Comparison of ENCODE assay signal across 9 mouse cellular contexts in genomic region chr1:97976873-97977473, GRCm38 (mm10).
DNase-seq lines count a peak whose midpoint lies in the region; ATAC-seq and TF ChIP-seq lines count a peak whose summit lies in the region.
"Had no signal": no experiment of that assay in that cellular context is flagged by ENCODE, and none has a peak within 500 bp of the region (broad histone marks: within the 10 kb centered on the region; RNA-seq: fewer than 3 reads in every experiment).

No protein-coding gene starts in this region.

- H3K27me3 ChIP-seq in spleen, adult 2 months (ENCODE audit: control insufficient read depth, insufficient read depth, low read length), result no peaks in the 10 kb centered on the region
- H3K27me3 ChIP-seq in intestine, postnatal 0 days (replicated peaks; ENCODE audit: control insufficient read depth, insufficient read depth, low read length), result no peaks in the 10 kb centered on the region
- no peaks in the 10 kb centered on the region for H3K27me3 ChIP-seq in limb, embryonic 13.5 days
- no peaks in the 10 kb centered on the region for H3K27me3 ChIP-seq in midbrain, embryonic 13.5 days
- H3K27me3 ChIP-seq in stomach, embryonic 16.5 days (ENCODE audit: control insufficient read depth, insufficient read depth, low read length), result no peaks in the 10 kb centered on the region
- H3K27me3 ChIP-seq: CH12.LX had no signal

- H3K4me3 ChIP-seq in spleen, adult 2 months (ENCODE audit: extremely low read depth, insufficient read depth, insufficient read length), result peak overlapping the region; percentile 28; the same call in 1 of the 2 replicates
- peak overlapping the region; percentile 67 for H3K4me3 ChIP-seq in intestine, postnatal 0 days (ENCODE audit: low read depth, low read length)
- H3K4me3 ChIP-seq in limb, embryonic 13.5 days, result peak overlapping the region; percentile 73
- H3K4me3 ChIP-seq in midbrain, embryonic 13.5 days (replicated peaks), result peak overlapping the region; percentile 79
- peak overlapping the region; percentile 85 for H3K4me3 ChIP-seq in stomach, embryonic 16.5 days (replicated peaks; ENCODE audit: low read length)

- no peak for TF ChIP-seq CTCF in spleen, adult 2 months (IDR thresholded peaks at IDR 0.05; ENCODE audit: extremely low read depth, insufficient read depth, insufficient read length, insufficient replicate concordance)
- peak; percentile 63 for TF ChIP-seq CTCF in intestine, postnatal 0 days (IDR thresholded peaks at IDR 0.05; ENCODE audit: low read depth)

- no peak overlapping the region for H3K27ac ChIP-seq in spleen, adult 2 months (ENCODE audit: insufficient read depth, low read length)
- H3K27ac ChIP-seq in intestine, postnatal 0 days (ENCODE audit: low read depth, low read length), result peak overlapping the region; percentile 77
- peak overlapping the region; percentile 39; the same call in 1 of the 2 replicates for H3K27ac ChIP-seq in limb, embryonic 13.5 days
- peak overlapping the region; percentile 88 for H3K27ac ChIP-seq in midbrain, embryonic 13.5 days
- peak overlapping the region; percentile 86 for H3K27ac ChIP-seq in stomach, embryonic 16.5 days (ENCODE audit: low read length)

- H3K9me3 ChIP-seq in intestine, postnatal 0 days (ENCODE audit: control insufficient read depth), result no peaks in the 10 kb centered on the region
- H3K9me3 ChIP-seq in limb, embryonic 13.5 days, result no peaks in the 10 kb centered on the region
- no peaks in the 10 kb centered on the region for H3K9me3 ChIP-seq in midbrain, embryonic 13.5 days
- H3K9me3 ChIP-seq in stomach, embryonic 16.5 days (replicated peaks; ENCODE audit: control insufficient read depth, low read length), result no peaks in the 10 kb centered on the region

- 4% methylated on average over 43 of the region's 47 CpGs for WGBS in spleen, adult 2 months
- WGBS in intestine, postnatal 0 days, result under 1% methylated on average over 46 of the region's 47 CpGs
- WGBS in limb, embryonic 13.5 days, result under 1% methylated on average over 47 of the region's 47 CpGs
- WGBS in midbrain, embryonic 13.5 days, result under 1% methylated on average over 47 of the region's 47 CpGs
- WGBS in stomach, embryonic 16.5 days, result under 1% methylated on average over 47 of the region's 47 CpGs

- ATAC-seq in intestine, postnatal 0 days, result peak; percentile 78
- peak; percentile 91 for ATAC-seq in limb, embryonic 13.5 days (ENCODE audit: low FRiP score, low read depth)
- peak; percentile 94 for ATAC-seq in midbrain, embryonic 13.5 days
- ATAC-seq in stomach, embryonic 16.5 days (ENCODE audit: insufficient read depth, low FRiP score), result peak; percentile 93

- TF ChIP-seq POLR2A in spleen, adult 2 months (IDR thresholded peaks at IDR 0.05; ENCODE audit: low read depth, low read length), result no peak

- no peaks in the 10 kb centered on the region for H3K4me1 ChIP-seq in spleen, adult 2 months (ENCODE audit: control insufficient read depth, insufficient read depth, insufficient read length)
- no peaks in the 10 kb centered on the region for H3K4me1 ChIP-seq in intestine, postnatal 0 days (replicated peaks; ENCODE audit: control insufficient read depth, insufficient read depth, low read length)
- H3K4me1 ChIP-seq in limb, embryonic 13.5 days, result peaks cover 7% of the 10 kb centered on the region; the same call in 1 of the 2 replicates
- H3K4me1 ChIP-seq in midbrain, embryonic 13.5 days (replicated peaks), result peaks cover 27% of the 10 kb centered on the region
- peaks cover 3% of the 10 kb centered on the region; the same call in 1 of the 2 replicates for H3K4me1 ChIP-seq in stomach, embryonic 16.5 days (ENCODE audit: control insufficient read depth, insufficient read depth, low read length)

- no peaks in the 10 kb centered on the region for H3K36me3 ChIP-seq in spleen, adult 2 months (ENCODE audit: control insufficient read depth, insufficient read depth, low read length)
- 0 out of 2 replicates have a peak, but pooled peaks cover 3% of the 10 kb centered on the region for H3K36me3 ChIP-seq in intestine, postnatal 0 days (ENCODE audit: control insufficient read depth, insufficient read depth)
- H3K36me3 ChIP-seq in limb, embryonic 13.5 days, result no peaks in the 10 kb centered on the region
- no peaks in the 10 kb centered on the region for H3K36me3 ChIP-seq in midbrain, embryonic 13.5 days
- no peaks in the 10 kb centered on the region for H3K36me3 ChIP-seq in stomach, embryonic 16.5 days (ENCODE audit: control insufficient read depth, insufficient read depth, low read length)

- peak overlapping the region; percentile 86 for H3K4me2 ChIP-seq in intestine, postnatal 0 days (replicated peaks; ENCODE audit: low read depth)
- H3K4me2 ChIP-seq in limb, embryonic 13.5 days (replicated peaks), result peak overlapping the region; percentile 75
- peak overlapping the region; percentile 80 for H3K4me2 ChIP-seq in midbrain, embryonic 13.5 days (replicated peaks)
- H3K4me2 ChIP-seq in stomach, embryonic 16.5 days (ENCODE audit: low read depth, low read length), result peak overlapping the region; percentile 75

- H3K9ac ChIP-seq in intestine, postnatal 0 days (ENCODE audit: low read depth, low read length), result peak overlapping the region; percentile 66
- H3K9ac ChIP-seq in limb, embryonic 13.5 days, result peak overlapping the region; percentile 83
- peak overlapping the region; percentile 88 for H3K9ac ChIP-seq in midbrain, embryonic 13.5 days (replicated peaks)
- peak overlapping the region; percentile 91 for H3K9ac ChIP-seq in stomach, embryonic 16.5 days (ENCODE audit: low read length)

- DNase-seq in spleen, adult 2 months (ENCODE audit: low read depth in 1 of 2, low spot score in 2 of 2), result peak in 1 of 2 experiments; percentile 4
- no peak for DNase-seq in spleen, postnatal 14 days (ENCODE audit: low spot score in 2 of 2)
- DNase-seq in embryo, embryonic 11.5 days (ENCODE audit: low read depth, low spot score), result peak; percentile 42
- DNase-seq in gastrocnemius, postnatal 4 days (ENCODE audit: low spot score in 2 of 2), result peak; percentile 51 to 77

Comparison
In these comparisons a context has a peak if more than half of its experiments do, and no peak if none do; other contexts are left out.
1. DNase-seq: peak in embryo, embryonic 11.5 days (single experiment) and gastrocnemius, postnatal 4 days (2 of 2); none in spleen, postnatal 14 days (0 of 2).
2. H3K4me3 ChIP-seq: peak in every context shown above with its lines; median percentile 85 in stomach, embryonic 16.5 days; 79 in midbrain, embryonic 13.5 days; 73 in limb, embryonic 13.5 days; 67 in intestine, postnatal 0 days; 28 in spleen, adult 2 months.
3. Peak in every context shown above with its lines, with median percentiles within 50 percentile points of each other: ATAC-seq, H3K4me2 ChIP-seq and H3K9ac ChIP-seq.